Comparison of ENCODE assay signal across 8 mouse cellular contexts in genomic region chr12:3310321-3310692, GRCm38 (mm10). TPM values are rescaled to one million over a fixed set of nuclear protein-coding genes. Genes with fewer than 3 reads are reported as not detected.
DNase-seq lines count a peak whose midpoint lies in the region; ATAC-seq and TF ChIP-seq lines count a peak whose summit lies in the region.

No protein-coding gene starts in this region.

- H3K79me3 ChIP-seq in C2C12 (ENCODE audit: low read depth), result peaks cover 41% of the 10 kb centered on the region

- no peaks in the 10 kb centered on the region for H3K27me3 ChIP-seq in heart, embryonic 12.5 days (replicated peaks)
- H3K27me3 ChIP-seq in C2C12 (ENCODE audit: control insufficient read depth, insufficient read depth, insufficient read length), result no peaks in the 10 kb centered on the region
- H3K27me3 ChIP-seq in erythroblast, embryonic 14.5 days (ENCODE audit: control insufficient read depth), result no peaks in the 10 kb centered on the region
- H3K27me3 ChIP-seq in liver, embryonic 11.5 days (replicated peaks; ENCODE audit: control insufficient read depth, insufficient read depth, low read length), result no peaks in the 10 kb centered on the region

- intact Hi-C loops in heart, postnatal 36 days (cut with DNase I), result loop anchor here (2.0 kb wide), 1 partner anchor 48 kb away; no protein-coding TSS in a partner anchor

- no peak; the same call in 1 of the 2 replicates for ATAC-seq in heart, embryonic 12.5 days (ENCODE audit: insufficient number of reproducible peaks, low FRiP score)
- no peak; the same call in none of the 2 replicates for ATAC-seq in liver, embryonic 11.5 days (replicated peaks; ENCODE audit: low FRiP score)

- no peaks in the 10 kb centered on the region for H3K9me3 ChIP-seq in heart, embryonic 12.5 days (replicated peaks)
- H3K9me3 ChIP-seq in erythroblast, embryonic 14.5 days (ENCODE audit: control insufficient read depth, low read length), result no peaks in the 10 kb centered on the region
- H3K9me3 ChIP-seq in liver, embryonic 11.5 days (ENCODE audit: control insufficient read depth, low read length), result no peaks in the 10 kb centered on the region

- DNase-seq in heart, postnatal 36 days, result no peak
- no peak for DNase-seq in liver, embryonic 11.5 days (ENCODE audit: low spot score)
- no peak for DNase-seq in left cerebral cortex, adult 11 months (ENCODE audit: low spot score)
- DNase-seq in cerebellum, adult 8-10 months, result no peak
- no peak for DNase-seq in spleen, adult 12 weeks (ENCODE audit: low spot score)

- no peak for TF ChIP-seq CTCF in C2C12 (IDR thresholded peaks at IDR 0.05; ENCODE audit: control insufficient read depth, insufficient read depth, insufficient read length)

- H3K79me2 ChIP-seq in C2C12 (ENCODE audit: control insufficient read depth, insufficient read depth), result peaks cover 43% of the 10 kb centered on the region

- H3ac ChIP-seq in C2C12 (ENCODE audit: control insufficient read depth, insufficient read length, low read depth), result peak overlapping the region; percentile 46

- peaks cover 14% of the 10 kb centered on the region for H3K4me1 ChIP-seq in heart, embryonic 12.5 days (replicated peaks)
- peaks cover 40% of the 10 kb centered on the region for H3K4me1 ChIP-seq in erythroblast, embryonic 14.5 days (ENCODE audit: control insufficient read depth)
- H3K4me1 ChIP-seq in liver, embryonic 11.5 days (replicated peaks; ENCODE audit: control insufficient read depth, insufficient read depth, low read length), result peaks cover 12% of the 10 kb centered on the region

- peak overlapping the region; percentile 66 for H3K9ac ChIP-seq in heart, embryonic 12.5 days
- peak overlapping the region; percentile 59 for H3K9ac ChIP-seq in liver, embryonic 11.5 days (ENCODE audit: low read depth, low read length)

- H3K27ac ChIP-seq in heart, embryonic 12.5 days (ENCODE audit: poor library complexity, severe bottlenecking), result peak overlapping the region; percentile 77
- H3K27ac ChIP-seq in liver, embryonic 11.5 days (ENCODE audit: low read depth, low read length), result peak overlapping the region; percentile 68

- no peaks in the 10 kb centered on the region for H3K36me3 ChIP-seq in heart, embryonic 12.5 days
- H3K36me3 ChIP-seq in C2C12 (ENCODE audit: control insufficient read depth, insufficient read depth), result peaks cover 3% of the 10 kb centered on the region
- peaks cover 23% of the 10 kb centered on the region for H3K36me3 ChIP-seq in erythroblast, embryonic 14.5 days (ENCODE audit: control insufficient read depth)
- H3K36me3 ChIP-seq in liver, embryonic 11.5 days (ENCODE audit: control insufficient read depth, insufficient read depth, low read length), result no peaks in the 10 kb centered on the region

- peak overlapping the region; percentile 83 for H3K4me2 ChIP-seq in heart, embryonic 12.5 days
- H3K4me2 ChIP-seq in liver, embryonic 11.5 days, result peak overlapping the region; percentile 71

- WGBS in heart, embryonic 12.5 days, result 3% methylated on average over 15 of the region's 15 CpGs
- WGBS in liver, embryonic 11.5 days, result 3% methylated on average over 15 of the region's 15 CpGs

- peak overlapping the region; percentile 92 for H3K4me3 ChIP-seq in heart, embryonic 12.5 days
- peak overlapping the region; percentile 25 for H3K4me3 ChIP-seq in C2C12 (ENCODE audit: insufficient read depth, poor library complexity, severe bottlenecking)
- peak overlapping the region; percentile 78 for H3K4me3 ChIP-seq in erythroblast, embryonic 14.5 days (replicated peaks)
- peak overlapping the region; percentile 94 for H3K4me3 ChIP-seq in liver, embryonic 11.5 days (ENCODE audit: low read depth, low read length)

TF ChIP-seq in C2C12, 6 proteins besides CTCF, POLR2A, EP300 and RAD21:
- TF ChIP-seq CEBPB (IDR thresholded peaks at IDR 0.05; ENCODE audit: low read depth) (no peak), MYOG (IDR thresholded peaks at IDR 0.05; ENCODE audit: control insufficient read depth, extremely low read depth, insufficient read length) (no peak), FOSL1 (IDR thresholded peaks at IDR 0.05; ENCODE audit: insufficient read depth, low read length, poor library complexity, severe bottlenecking) (no peak), MYOD1 (IDR thresholded peaks at IDR 0.05; ENCODE audit: control insufficient read depth, insufficient read length, low read depth) (no peak), MAX (IDR thresholded peaks at IDR 0.05) (no peak)
TF ChIP-seq in C2C12: peak in this region for 0.

RNA-seq across cellular contexts. Expression of gene Rab10, which starts 0.5 kb away (rescaled TPM):
- 94.8 and 96.3 TPM in 2 replicates for polyA plus RNA-seq in heart, embryonic 12.5 days (2016; fragmentation: Nextera tagmentation; extraction: Ambion mirVana)
- 100 to 1,000 TPM; 123 to 128 TPM for total RNA-seq in heart, postnatal 36 days (2021)
- 50.2 TPM for polyA plus RNA-seq in C2C12 (2012; fragmentation: generic; extraction: Trizol)
- polyA plus RNA-seq in erythroblast, embryonic 14.5 days (2012), result 7.9 and 8.6 TPM in 2 replicates
- polyA plus RNA-seq in liver, embryonic 11.5 days (2014; fragmentation: Nextera tagmentation; extraction: Ambion mirVana), result 70.9 and 71.1 TPM in 2 replicates

RNA-seq across cellular contexts. Expression of gene Kif3c, which starts 54.6 kb away (rescaled TPM):
- polyA plus RNA-seq in heart, embryonic 12.5 days (2016; fragmentation: Nextera tagmentation; extraction: Ambion mirVana), result 8.6 and 10.7 TPM in 2 replicates
- 1 to 10 TPM; 4.4 to 5.3 TPM for total RNA-seq in heart, postnatal 36 days (2021)
- 17.4 TPM for polyA plus RNA-seq in C2C12 (2012; fragmentation: generic; extraction: Trizol)
- polyA plus RNA-seq in erythroblast, embryonic 14.5 days (2012), result 0.01 TPM in 2 replicates
- 3.5 and 4.8 TPM in 2 replicates for polyA plus RNA-seq in liver, embryonic 11.5 days (2014; fragmentation: Nextera tagmentation; extraction: Ambion mirVana)

Comparison
In these comparisons a context has a peak if more than half of its experiments do, and no peak if none do; other contexts are left out.
1. H3K4me3 ChIP-seq: peak in every context shown above with its lines; median percentile 94 in liver, embryonic 11.5 days; 92 in heart, embryonic 12.5 days; 78 in erythroblast, embryonic 14.5 days; 25 in C2C12.